Mouse (Mus musculus): ENCODE results near the gene Baiap2l1.

The Baiap2l1 gene

GRCm38 (mm10) chr5:144256541-144256870, 101.4 kb downstream of the Baiap2l1 start:
- DNase-seq = no peak

- peak; percentile 67 for DNase-seq
Measured at GRCm38 (mm10) chr5:144255632-144256540, 102.0 kb downstream of the Baiap2l1 start.

GRCm38 (mm10) chr5:144254811-144255631, 102.9 kb downstream of the Baiap2l1 start:
- peak; percentile 93 for DNase-seq

GRCm38 (mm10) chr5:144254122-144254810, 103.6 kb downstream of the Baiap2l1 start:
- peak; percentile 92 for DNase-seq

- no peak for DNase-seq
Measured at GRCm38 (mm10) chr5:144253212-144253611, 104.7 kb downstream of the Baiap2l1 start.

GRCm38 (mm10) chr5:144251876-144252577, 105.9 kb downstream of the Baiap2l1 start:
- no peak for DNase-seq

- no peak for DNase-seq
Measured at GRCm38 (mm10) chr5:144249871-144250270, 108.0 kb downstream of the Baiap2l1 start.

- no peak for DNase-seq
Measured at GRCm38 (mm10) chr5:144247906-144248585, 109.9 kb downstream of the Baiap2l1 start.

GRCm38 (mm10) chr5:144247307-144247706, 110.6 kb downstream of the Baiap2l1 start:
- no peak for DNase-seq

GRCm38 (mm10) chr5:144246669-144247068, 111.2 kb downstream of the Baiap2l1 start:
- DNase-seq = no peak

- no peak for DNase-seq
Measured at GRCm38 (mm10) chr5:144245592-144245991, 112.3 kb downstream of the Baiap2l1 start.

- DNase-seq = no peak
Measured at GRCm38 (mm10) chr5:144243901-144244487, 113.9 kb downstream of the Baiap2l1 start, which contains the start of gene Bri3. Gene Bri3, plus strand, starts transcription at chr5:144244437.

GRCm38 (mm10) chr5:144238969-144239368, 118.9 kb downstream of the Baiap2l1 start:
- no peak for DNase-seq

- DNase-seq = no peak
Measured at GRCm38 (mm10) chr5:144234714-144235113, 123.2 kb downstream of the Baiap2l1 start.

GRCm38 (mm10) chr5:144234222-144234621, 123.7 kb downstream of the Baiap2l1 start:
- DNase-seq = no peak

GRCm38 (mm10) chr5:144232531-144232930, 125.4 kb downstream of the Baiap2l1 start:
- DNase-seq = no peak

- DNase-seq = no peak
Measured at GRCm38 (mm10) chr5:144231410-144231809, 126.5 kb downstream of the Baiap2l1 start.

GRCm38 (mm10) chr5:144230216-144230615, 127.7 kb downstream of the Baiap2l1 start:
- DNase-seq = no peak

- no peak for DNase-seq
Measured at GRCm38 (mm10) chr5:144226220-144226619, 131.7 kb downstream of the Baiap2l1 start.

GRCm38 (mm10) chr5:144223899-144224816, 133.8 kb downstream of the Baiap2l1 start:
- DNase-seq = no peak
